Mouse (Mus musculus): ENCODE measurements around the gene Emc7. TPM values are rescaled to one million over a fixed set of nuclear protein-coding genes. Genes with fewer than 3 reads are reported as not detected.

Emc7 gene
- total RNA-seq, 2 experiments from 2014 or later = 32.8 to 35.5 TPM

DNA sequence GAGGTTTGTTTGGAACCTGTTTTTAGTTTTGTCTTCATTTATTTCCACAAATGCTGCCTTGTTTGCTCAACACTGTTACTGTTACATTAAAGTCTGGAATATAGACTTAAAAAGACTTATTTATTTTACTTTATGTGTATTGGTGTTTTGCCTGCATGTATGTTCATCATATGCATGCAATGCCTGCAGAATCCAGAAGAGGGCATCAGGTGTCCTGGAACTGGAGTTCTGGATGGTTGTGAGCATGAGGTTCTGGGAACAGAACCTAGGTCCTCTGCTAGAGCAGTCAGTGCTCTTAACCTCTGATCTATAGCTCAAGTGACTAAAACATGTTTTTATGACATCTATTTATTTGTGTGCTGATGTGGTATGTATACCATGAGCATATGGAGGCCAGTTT lies 63.7 kb downstream of the Emc7 start:
- no peak for DNase-seq

DNA sequence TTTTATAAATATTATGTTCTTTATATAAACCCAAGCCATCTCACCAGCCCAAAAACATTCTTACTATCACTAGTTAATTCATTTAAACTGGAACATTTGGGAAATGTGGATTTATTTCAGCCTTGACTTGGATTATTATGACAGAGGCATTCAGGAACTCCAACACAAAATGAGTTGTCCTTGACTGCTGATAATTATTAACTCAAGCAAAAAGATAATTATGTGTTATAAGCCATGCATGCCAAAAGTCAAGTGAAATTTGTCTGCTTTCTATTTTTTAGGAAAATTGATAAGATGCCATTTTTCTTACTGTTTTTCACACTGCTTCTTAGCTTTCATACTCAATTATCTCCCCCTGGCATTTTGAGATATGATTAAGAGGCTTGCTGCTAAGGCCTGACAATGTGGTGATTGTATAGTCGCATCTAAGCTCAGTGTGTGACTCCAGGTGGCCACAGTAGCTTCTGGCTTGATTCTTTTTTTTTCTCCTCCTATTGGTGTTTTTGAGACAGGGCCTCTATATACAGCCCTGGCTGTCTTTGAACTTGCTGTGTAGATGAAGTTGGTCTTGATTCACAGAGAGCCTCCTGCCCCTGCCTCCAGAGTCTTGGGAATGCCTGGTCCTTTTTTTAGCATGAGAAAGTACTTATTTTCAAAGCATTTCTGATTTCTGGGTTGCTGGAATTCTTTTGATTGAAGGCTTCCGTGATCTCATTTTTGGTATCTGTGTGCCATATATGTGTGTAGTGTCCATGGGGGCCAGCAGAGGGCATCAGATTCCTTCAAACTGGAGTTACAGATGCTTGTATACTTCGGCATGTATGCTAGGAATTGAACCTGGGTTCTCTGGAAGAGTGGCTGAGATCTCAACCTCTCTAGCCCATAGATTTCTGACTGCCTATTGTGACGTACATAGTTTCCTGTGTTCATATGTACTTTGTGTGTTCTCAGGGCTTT lies 66.0 kb downstream of the Emc7 start:
- DNase-seq = no peak

Other genes with a start within 250 kb of the Emc7 start
- 1 to 10 TPM; 2.8 to 5.9 TPM for gene Lpcat4, start 215.5 kb upstream of the Emc7 start, total RNA-seq (2021)
- gene Nutm1, start 195.7 kb upstream of the Emc7 start, total RNA-seq (2021) = not detected
- gene Nop10, start 193.1 kb upstream of the Emc7 start, total RNA-seq (2021) = 100 to 1,000 TPM; 112 to 150 TPM
- 10 to 100 TPM; 32.1 to 36.1 TPM for gene Slc12a6, start 189.2 kb upstream of the Emc7 start, total RNA-seq (2021)
- under 1 TPM in 1 of 2 experiments, not detected in 1; 0.26 TPM for gene Gm21985, start 188.7 kb upstream of the Emc7 start, total RNA-seq (2021)
- gene Emc4, start 87.0 kb upstream of the Emc7 start, total RNA-seq (2021) = 10 to 100 TPM; 91.4 to 92.6 TPM
- 10 to 100 TPM; 11.2 to 12.5 TPM for gene Katnbl1, start 75.8 kb upstream of the Emc7 start, total RNA-seq (2021)
- not detected for gene Chrm5, start 25.8 kb downstream of the Emc7 start, total RNA-seq (2021)
- gene Aven, start 38.0 kb downstream of the Emc7 start, total RNA-seq (2021) = 10 to 100 TPM; 17.5 to 20.5 TPM